Mouse (Mus musculus) adrenal gland, postnatal 4 days (tissue): ENCODE data around the gene Nsl1. TPM values are rescaled to one million over a fixed set of nuclear protein-coding genes. Genes with fewer than 3 reads are reported as not detected.

Experiments used
- DNase-seq, 2 experiments: peaks; one replicate each; pipeline ENCODE4 v3.0.0; 2021 to 2022; ENCODE audit warnings: low spot score in 2 of 2, mixed read lengths in 2 of 2
- total RNA-seq, 2 experiments: library from RNA; stranded (reverse); gene quantifications; 2 replicates each; pipeline ENCODE4 v1.2.3; 2021

Nsl1 gene
- total RNA-seq, 2 experiments from 2014 or later: 7.5 to 7.6 TPM

GRCm38 (mm10) chr1:191046231-191046824, 16.5 kb upstream of the Nsl1 start:
- DNase-seq: no peak

GRCm38 (mm10) chr1:191053555-191053954, 9.3 kb upstream of the Nsl1 start:
- DNase-seq: no peak

GRCm38 (mm10) chr1:191054870-191055532, 7.8 kb upstream of the Nsl1 start:
- DNase-seq: no peak

- no peak for DNase-seq
Observed at GRCm38 (mm10) chr1:191055533-191055873, 7.3 kb upstream of the Nsl1 start.

GRCm38 (mm10) chr1:191057461-191057860, 5.4 kb upstream of the Nsl1 start:
- DNase-seq: no peak

GRCm38 (mm10) chr1:191062241-191062780, 501 bp upstream of the Nsl1 start:
- no peak for DNase-seq

- DNase-seq: no peak
Observed at GRCm38 (mm10) chr1:191063700-191064099, 888 bp downstream of the Nsl1 start.

- DNase-seq: no peak
Observed at GRCm38 (mm10) chr1:191064535-191064934, 1.7 kb downstream of the Nsl1 start.

GRCm38 (mm10) chr1:191065188-191065587, 2.4 kb downstream of the Nsl1 start:
- DNase-seq: no peak

GRCm38 (mm10) chr1:191068377-191068776, 5.6 kb downstream of the Nsl1 start:
- peak in 1 of 2 experiments; percentile 20 for DNase-seq

- DNase-seq: no peak
Observed at GRCm38 (mm10) chr1:191070259-191070658, 7.4 kb downstream of the Nsl1 start.

- no peak for DNase-seq
Observed at GRCm38 (mm10) chr1:191071613-191072012, 8.8 kb downstream of the Nsl1 start.

GRCm38 (mm10) chr1:191072329-191072913, 9.6 kb downstream of the Nsl1 start:
- no peak for DNase-seq

- DNase-seq: peak in 1 of 2 experiments; percentile 35
Observed at GRCm38 (mm10) chr1:191073001-191073400, 10.2 kb downstream of the Nsl1 start.

- DNase-seq: no peak
Observed at GRCm38 (mm10) chr1:191073486-191073885, 10.7 kb downstream of the Nsl1 start.

GRCm38 (mm10) chr1:191075199-191075883, 12.5 kb downstream of the Nsl1 start:
- peak in 1 of 2 experiments; percentile 32 for DNase-seq

- DNase-seq: no peak
Observed at GRCm38 (mm10) chr1:191083230-191083629, 20.4 kb downstream of the Nsl1 start.

GRCm38 (mm10) chr1:191084951-191085559, 22.2 kb downstream of the Nsl1 start:
- peak in 1 of 2 experiments; percentile 38 for DNase-seq

- no peak for DNase-seq
Observed at GRCm38 (mm10) chr1:191085597-191085996, 22.8 kb downstream of the Nsl1 start.

- no peak for DNase-seq
Observed at GRCm38 (mm10) chr1:191086304-191086878, 23.6 kb downstream of the Nsl1 start.

GRCm38 (mm10) chr1:191086960-191087359, 24.1 kb downstream of the Nsl1 start:
- DNase-seq: no peak
